Mouse (Mus musculus): ENCODE measurements at regions not wholly inside any gene's neighbourhood (a gene's known extent, or its start where the extent isn't known, plus 50 kb on each side); places are given as distances from the start of the nearest gene placed in this dataset.

- TF ChIP-seq CTCF (IDR thresholded peaks at IDR 0.05; ENCODE audit: borderline replicate concordance, insufficient read depth, low read depth, low read length) (no peak), POLR2A (IDR thresholded peaks at IDR 0.05; ENCODE audit: borderline replicate concordance, insufficient read depth, low read length) (no peak)
These were observed 624.7 kb upstream of the Arpp21 start for GRCm38 (mm10) chr9:112860307-112860893.
